Mouse (Mus musculus) retina, adult 2 months (tissue): Measurements from ENCODE around the gene Glod4.

Experiments used
- DNase-seq: peaks from one replicate; pipeline ENCODE4 v3.0.0-alpha.2; 2012; ENCODE audit warnings: low read depth, low spot score

The Glod4 gene

GRCm38 (mm10) chr11:76146187-76147010 is 97.1 kb downstream of the Glod4 start:
- no peak for DNase-seq

GRCm38 (mm10) chr11:76145169-76145568 is 98.4 kb downstream of the Glod4 start:
- DNase-seq, result no peak

GRCm38 (mm10) chr11:76144386-76144785 is 99.1 kb downstream of the Glod4 start:
- DNase-seq, result no peak

GRCm38 (mm10) chr11:76137996-76138395 is 105.5 kb downstream of the Glod4 start:
- DNase-seq, result no peak

- DNase-seq, result no peak
Observed at GRCm38 (mm10) chr11:76135641-76136437, 107.7 kb downstream of the Glod4 start.

- DNase-seq, result no peak
Observed at GRCm38 (mm10) chr11:76130859-76131258, 112.7 kb downstream of the Glod4 start.

- DNase-seq, result no peak
Observed at GRCm38 (mm10) chr11:76125386-76125785, 118.1 kb downstream of the Glod4 start.

GRCm38 (mm10) chr11:76123517-76123916 is 120.0 kb downstream of the Glod4 start:
- DNase-seq, result no peak

GRCm38 (mm10) chr11:76122571-76122970 is 121.0 kb downstream of the Glod4 start:
- no peak for DNase-seq

- no peak for DNase-seq
Observed at GRCm38 (mm10) chr11:76121086-76121485, 122.4 kb downstream of the Glod4 start.

GRCm38 (mm10) chr11:76120407-76120901 is 123.1 kb downstream of the Glod4 start:
- no peak for DNase-seq

- DNase-seq, result no peak
Observed at GRCm38 (mm10) chr11:76110416-76110815, 133.1 kb downstream of the Glod4 start.

- no peak for DNase-seq
Observed at GRCm38 (mm10) chr11:76106551-76107496, 136.7 kb downstream of the Glod4 start.

GRCm38 (mm10) chr11:76101154-76101553 is 142.4 kb downstream of the Glod4 start:
- DNase-seq, result no peak

GRCm38 (mm10) chr11:76099193-76099975 is 144.1 kb downstream of the Glod4 start:
- no peak for DNase-seq

- no peak for DNase-seq
Observed at GRCm38 (mm10) chr11:76093610-76094009, 149.9 kb downstream of the Glod4 start.

GRCm38 (mm10) chr11:76089776-76090175 is 153.7 kb downstream of the Glod4 start:
- DNase-seq, result no peak

- DNase-seq, result no peak
Observed at GRCm38 (mm10) chr11:76088506-76088905, 155.0 kb downstream of the Glod4 start.

- DNase-seq, result no peak
Observed at GRCm38 (mm10) chr11:76085898-76086591, 157.5 kb downstream of the Glod4 start.

GRCm38 (mm10) chr11:76084943-76085342 is 158.6 kb downstream of the Glod4 start:
- no peak for DNase-seq
